Mouse (Mus musculus) granulocyte monocyte progenitor cell, adult 5-6 weeks (primary cell): ENCODE results near the gene Rgl1. TPM values are rescaled to one million over a fixed set of nuclear protein-coding genes. Genes with fewer than 3 reads are reported as not detected.

Experiments
- ATAC-seq: replicated peaks from 2 replicates; pipeline ENCODE4 v1.8.0; 2016; ENCODE audit warnings: mild to moderate bottlenecking, moderate TSS enrichment, inconsistent platforms; ENCODE audit not compliant: poor library complexity, severe bottlenecking
- total RNA-seq, 2 experiments: library from RNA; stranded (forward) in 1 of 2; stranded (reverse) in 1 of 2; fragments of 200-712, 200-1000 nt in 1 of 2; fragments of >200 nt in 1 of 2; fragmentation: Nextera tagmentation in 1 of 2; gene quantifications; 2 replicates each; pipeline ENCODE4 v1.2.3; 2014 to 2017

Rgl1 gene
- total RNA-seq, 2 experiments from 2014 or later = 0.46 to 3.3 TPM

GRCm38 (mm10) chr1:152593831-152594549 is 172.2 kb downstream of the Rgl1 start:
- ATAC-seq = no peak

GRCm38 (mm10) chr1:152593382-152593781 is 172.8 kb downstream of the Rgl1 start:
- ATAC-seq = no peak

- peak; percentile 49 for ATAC-seq
Observed at GRCm38 (mm10) chr1:152592609-152593008, 173.5 kb downstream of the Rgl1 start.

- peak; percentile 45; the same call in 1 of the 2 replicates for ATAC-seq
Observed at GRCm38 (mm10) chr1:152591746-152592498, 174.2 kb downstream of the Rgl1 start.

GRCm38 (mm10) chr1:152590321-152590720 is 175.8 kb downstream of the Rgl1 start:
- no peak for ATAC-seq

GRCm38 (mm10) chr1:152589331-152589935 is 176.7 kb downstream of the Rgl1 start:
- ATAC-seq = no peak

- ATAC-seq = no peak
Observed at GRCm38 (mm10) chr1:152587431-152587830, 178.7 kb downstream of the Rgl1 start.

GRCm38 (mm10) chr1:152585385-152585984 is 180.7 kb downstream of the Rgl1 start:
- ATAC-seq = peak; percentile 73

- peak; percentile 29; the same call in 1 of the 2 replicates for ATAC-seq
Observed at GRCm38 (mm10) chr1:152584933-152585332, 181.2 kb downstream of the Rgl1 start.

GRCm38 (mm10) chr1:152581127-152581905 is 184.8 kb downstream of the Rgl1 start:
- ATAC-seq = peak; percentile 63

GRCm38 (mm10) chr1:152578944-152579343 is 187.2 kb downstream of the Rgl1 start:
- no peak for ATAC-seq

- ATAC-seq = no peak
Observed at GRCm38 (mm10) chr1:152578108-152578721, 187.9 kb downstream of the Rgl1 start.

GRCm38 (mm10) chr1:152576614-152577144 is 189.5 kb downstream of the Rgl1 start:
- no peak for ATAC-seq

GRCm38 (mm10) chr1:152575096-152575495 is 191.1 kb downstream of the Rgl1 start:
- no peak for ATAC-seq

GRCm38 (mm10) chr1:152573470-152574059 is 192.6 kb downstream of the Rgl1 start:
- peak; percentile 33; the same call in 1 of the 2 replicates for ATAC-seq

GRCm38 (mm10) chr1:152572755-152573469 is 193.2 kb downstream of the Rgl1 start:
- peak; percentile 89 for ATAC-seq

GRCm38 (mm10) chr1:152571340-152571739 is 194.8 kb downstream of the Rgl1 start:
- peak; percentile 69 for ATAC-seq

GRCm38 (mm10) chr1:152570681-152571080 is 195.5 kb downstream of the Rgl1 start:
- ATAC-seq = no peak
